Mouse (Mus musculus): ENCODE results near the gene Eif3g. TPM values are rescaled to one million over a fixed set of nuclear protein-coding genes. Genes with fewer than 3 reads are reported as not detected.

Gene Eif3g
- polyA plus RNA-seq, 1 experiment from 2014 or later: 245 TPM

- peak; percentile 80 for DNase-seq (ENCODE audit: low spot score)
- 10% methylated on average over 6 of the region's 6 CpGs for WGBS
Measured at GRCm38 (mm10) chr9:20857131-20857530, 41.3 kb downstream of the Eif3g start.

GRCm38 (mm10) chr9:20850179-20850578, 48.2 kb downstream of the Eif3g start:
- 79% methylated on average over 2 of the region's 2 CpGs for WGBS

More at GRCm38 (mm10) chr9:20857131-20857530, 41.3 kb downstream of the Eif3g start:
- Histone ChIP-seq H3K36me3 (ENCODE audit: control insufficient read depth, insufficient read depth, low read length) (no peaks in the 10 kb centered on the region), H3K4me1 (ENCODE audit: control insufficient read depth, insufficient read depth, low read length) (no peaks in the 10 kb centered on the region), H3K27me3 (replicated peaks; ENCODE audit: control insufficient read depth, insufficient read depth, low read length) (no peaks in the 10 kb centered on the region), H3K4me3 (ENCODE audit: low read depth, low read length) (no peak overlapping the region), H3K9me3 (ENCODE audit: control insufficient read depth, low read length) (no peaks in the 10 kb centered on the region), H3K9ac (ENCODE audit: low read depth, low read length) (no peak overlapping the region), H3K4me2 (ENCODE audit: low read depth, low read length) (no peak overlapping the region), H3K27ac (replicated peaks; ENCODE audit: low read depth, low read length) (no peak overlapping the region)
- no peak for ATAC-seq (ENCODE audit: low read depth)

More at GRCm38 (mm10) chr9:20850179-20850578, 48.2 kb downstream of the Eif3g start:
- Histone ChIP-seq H3K4me1 (ENCODE audit: control insufficient read depth, insufficient read depth, low read length) (no peaks in the 10 kb centered on the region), H3K27me3 (replicated peaks; ENCODE audit: control insufficient read depth, insufficient read depth, low read length) (no peaks in the 10 kb centered on the region), H3K4me3 (ENCODE audit: low read depth, low read length) (no peak overlapping the region), H3K27ac (replicated peaks; ENCODE audit: low read depth, low read length) (no peak overlapping the region), H3K4me2 (ENCODE audit: low read depth, low read length) (no peak overlapping the region), H3K36me3 (ENCODE audit: control insufficient read depth, insufficient read depth, low read length) (no peaks in the 10 kb centered on the region), H3K9ac (ENCODE audit: low read depth, low read length) (no peak overlapping the region), H3K9me3 (ENCODE audit: control insufficient read depth, low read length) (no peaks in the 10 kb centered on the region)
- ATAC-seq (ENCODE audit: low read depth): no peak
- no peak for DNase-seq (ENCODE audit: low spot score)

Small RNA genes within 50 kb of the gene (microRNA-seq; reads per million reads assigned to microRNA genes)
- 0.66 reads per million for gene Mir7081 (ENCODE audit: borderline number of aligned reads)

Other genes starting within 250 kb of the Eif3g start
- gene Pin1, start 246.5 kb downstream of the Eif3g start, polyA plus RNA-seq (2014; fragmentation: Nextera tagmentation; extraction: Ambion mirVana): 46.3 and 48.1 TPM in 2 replicates
- 9.2 and 9.7 TPM in 2 replicates for gene Olfm2, start 152.3 kb downstream of the Eif3g start, polyA plus RNA-seq (2014; fragmentation: Nextera tagmentation; extraction: Ambion mirVana)
- 8.3 and 13.2 TPM in 2 replicates for gene Col5a3, start 83.6 kb downstream of the Eif3g start, polyA plus RNA-seq (2014; fragmentation: Nextera tagmentation; extraction: Ambion mirVana)
- not detected in 2 replicates for gene Rdh8, start 80.1 kb downstream of the Eif3g start, polyA plus RNA-seq (2014; fragmentation: Nextera tagmentation; extraction: Ambion mirVana)
- gene A230050P20Rik, start 30.0 kb downstream of the Eif3g start, polyA plus RNA-seq (2014; fragmentation: Nextera tagmentation; extraction: Ambion mirVana): 4.8 and 6.3 TPM in 2 replicates
- 3.4 and 4.2 TPM in 2 replicates for gene Angptl6, start 18.9 kb downstream of the Eif3g start, polyA plus RNA-seq (2014; fragmentation: Nextera tagmentation; extraction: Ambion mirVana)
- 65.7 and 76.3 TPM in 2 replicates for gene Ppan, start 10.4 kb downstream of the Eif3g start, polyA plus RNA-seq (2014; fragmentation: Nextera tagmentation; extraction: Ambion mirVana)
- 46.8 and 56.5 TPM in 2 replicates for gene Dnmt1, start 61.3 kb upstream of the Eif3g start, polyA plus RNA-seq (2014; fragmentation: Nextera tagmentation; extraction: Ambion mirVana)
- 54.5 and 59.6 TPM in 2 replicates for gene S1pr2, start 78.2 kb upstream of the Eif3g start, polyA plus RNA-seq (2014; fragmentation: Nextera tagmentation; extraction: Ambion mirVana)
- gene Mrpl4, start 104.1 kb upstream of the Eif3g start, polyA plus RNA-seq (2014; fragmentation: Nextera tagmentation; extraction: Ambion mirVana): 110 and 119 TPM in 2 replicates
- gene Icam1, start 117.4 kb upstream of the Eif3g start, polyA plus RNA-seq (2014; fragmentation: Nextera tagmentation; extraction: Ambion mirVana): 18.6 and 20.0 TPM in 2 replicates
- 0.65 and 0.69 TPM in 2 replicates for gene Icam4, start 130.8 kb upstream of the Eif3g start, polyA plus RNA-seq (2014; fragmentation: Nextera tagmentation; extraction: Ambion mirVana)
- 0.19 TPM in 1 of 2 replicates, not detected in the other for gene Icam5, start 133.4 kb upstream of the Eif3g start, polyA plus RNA-seq (2014; fragmentation: Nextera tagmentation; extraction: Ambion mirVana)
- gene Zglp1, start 168.5 kb upstream of the Eif3g start, polyA plus RNA-seq (2014; fragmentation: Nextera tagmentation; extraction: Ambion mirVana): 0.87 and 1.2 TPM in 2 replicates
- 0.24 TPM in 1 of 2 replicates, not detected in the other for gene Gm49373, start 174.5 kb upstream of the Eif3g start, polyA plus RNA-seq (2014; fragmentation: Nextera tagmentation; extraction: Ambion mirVana)
- gene Fdx1l, start 175.0 kb upstream of the Eif3g start, polyA plus RNA-seq (2014; fragmentation: Nextera tagmentation; extraction: Ambion mirVana): 60.8 and 62.7 TPM in 2 replicates
- 1.2 and 1.4 TPM in 2 replicates for gene Gm38431, start 193.4 kb upstream of the Eif3g start, polyA plus RNA-seq (2014; fragmentation: Nextera tagmentation; extraction: Ambion mirVana)
- 64.2 and 71.4 TPM in 2 replicates for gene Raver1, start 193.4 kb upstream of the Eif3g start, polyA plus RNA-seq (2014; fragmentation: Nextera tagmentation; extraction: Ambion mirVana)
- 9.8 and 11.6 TPM in 2 replicates for gene Tyk2, start 232.6 kb upstream of the Eif3g start, polyA plus RNA-seq (2014; fragmentation: Nextera tagmentation; extraction: Ambion mirVana)

Data from embryonic facial prominence, embryonic 14.5 days (tissue).